Mouse (Mus musculus): ENCODE data around the gene Tspo2. TPM values are rescaled to one million over a fixed set of nuclear protein-coding genes. Genes with fewer than 3 reads are reported as not detected.

Tspo2 gene
- polyA plus RNA-seq, 1 experiment: not detected

DNA sequence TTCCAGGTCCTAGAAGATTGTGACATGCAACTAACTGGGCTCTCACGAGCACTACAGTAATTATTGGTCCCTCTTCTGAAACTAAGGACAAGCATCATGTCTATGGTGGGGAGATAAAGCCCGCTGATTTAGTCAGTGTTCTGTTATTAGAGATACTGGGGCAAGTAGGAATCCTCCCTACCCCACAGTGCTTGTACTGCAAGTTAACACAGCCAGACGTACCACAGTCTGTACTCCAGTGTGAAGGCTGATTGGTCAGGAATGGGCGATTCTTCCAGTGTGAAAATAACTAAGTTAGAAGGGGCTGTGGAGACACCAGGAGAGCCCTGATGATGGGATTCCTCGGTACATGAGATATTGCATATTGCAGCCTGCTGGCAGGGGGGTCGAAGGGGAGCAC lies 33.8 kb downstream of the Tspo2 start:
- DNase-seq (ENCODE audit: low spot score): no peak

DNA sequence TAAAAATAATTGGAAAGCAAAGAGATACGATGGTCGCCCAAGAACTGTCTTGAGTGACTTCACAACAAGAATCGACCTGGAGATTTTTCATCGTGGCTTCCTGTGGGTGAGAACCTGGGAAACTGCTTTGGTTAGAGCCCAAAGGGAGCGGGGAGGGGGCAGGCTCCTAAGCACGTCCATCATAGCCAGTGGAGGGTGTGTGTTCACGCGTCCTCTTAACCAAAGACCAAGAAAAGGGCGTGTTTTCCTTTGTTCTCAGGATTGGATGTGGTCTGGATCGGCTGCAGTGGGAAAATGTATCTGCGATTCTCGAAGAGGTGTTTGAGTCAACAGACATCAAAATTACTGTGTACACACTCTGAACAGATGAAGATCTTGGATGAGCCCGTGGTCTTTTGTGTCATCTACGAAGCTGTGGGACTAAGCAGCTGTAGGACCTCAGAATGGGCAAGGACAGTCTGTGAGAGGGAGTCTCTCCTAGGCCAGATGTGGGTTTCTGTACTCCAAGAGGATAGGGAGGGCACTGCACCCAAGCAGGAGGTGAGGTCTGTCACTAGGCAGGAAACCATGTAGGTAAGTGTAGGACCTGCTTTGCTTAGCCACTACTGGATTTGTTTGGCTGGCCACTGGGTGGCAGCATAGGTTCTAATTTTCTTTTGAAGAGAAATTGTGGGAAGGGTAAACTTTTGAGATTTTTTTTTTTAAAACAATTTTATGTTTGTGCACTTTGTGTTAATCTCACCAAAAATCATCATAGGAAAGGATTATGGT lies 34.7 kb downstream of the Tspo2 start:
- no peak for DNase-seq (ENCODE audit: low spot score)

DNA sequence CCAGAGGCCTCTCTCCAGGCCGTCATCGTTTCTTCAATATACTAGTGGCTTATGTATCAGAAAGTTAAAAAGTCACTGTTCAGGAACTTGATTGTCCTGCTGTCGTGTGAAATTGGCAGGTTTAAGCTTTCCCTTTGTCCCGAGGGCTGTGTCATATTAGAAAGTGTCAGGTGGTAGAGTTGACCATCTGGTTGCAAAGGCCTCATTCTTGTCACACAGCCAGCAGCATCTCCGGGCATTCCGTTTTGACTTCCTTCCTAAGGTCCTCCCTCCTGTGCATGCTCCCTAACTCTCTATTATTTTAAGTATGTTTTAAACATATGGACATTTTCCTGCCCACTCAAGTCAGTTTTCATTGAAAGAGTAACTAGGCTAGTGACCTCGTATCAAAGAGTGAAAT lies 35.3 kb downstream of the Tspo2 start:
- no peak for DNase-seq (ENCODE audit: low spot score)

DNA sequence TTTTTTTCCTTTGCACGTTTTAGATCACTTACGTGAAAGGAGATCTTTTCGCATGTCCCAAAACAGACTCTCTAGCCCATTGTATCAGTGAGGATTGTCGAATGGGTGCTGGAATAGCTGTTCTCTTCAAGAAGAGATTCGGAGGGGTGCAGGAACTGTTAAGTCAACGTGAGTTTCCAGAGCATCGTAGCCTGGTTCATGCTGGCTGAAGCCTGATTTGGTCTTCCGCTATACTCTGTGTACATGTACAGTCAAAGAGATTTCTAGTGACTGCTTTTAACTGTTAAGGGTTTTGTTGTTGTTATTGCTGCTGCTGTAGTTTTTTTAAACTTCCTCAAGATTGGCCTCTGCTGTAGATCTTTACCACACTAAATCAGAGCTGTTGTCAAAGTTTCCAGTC lies 40.1 kb downstream of the Tspo2 start:
- DNase-seq (ENCODE audit: low spot score): no peak

DNA sequence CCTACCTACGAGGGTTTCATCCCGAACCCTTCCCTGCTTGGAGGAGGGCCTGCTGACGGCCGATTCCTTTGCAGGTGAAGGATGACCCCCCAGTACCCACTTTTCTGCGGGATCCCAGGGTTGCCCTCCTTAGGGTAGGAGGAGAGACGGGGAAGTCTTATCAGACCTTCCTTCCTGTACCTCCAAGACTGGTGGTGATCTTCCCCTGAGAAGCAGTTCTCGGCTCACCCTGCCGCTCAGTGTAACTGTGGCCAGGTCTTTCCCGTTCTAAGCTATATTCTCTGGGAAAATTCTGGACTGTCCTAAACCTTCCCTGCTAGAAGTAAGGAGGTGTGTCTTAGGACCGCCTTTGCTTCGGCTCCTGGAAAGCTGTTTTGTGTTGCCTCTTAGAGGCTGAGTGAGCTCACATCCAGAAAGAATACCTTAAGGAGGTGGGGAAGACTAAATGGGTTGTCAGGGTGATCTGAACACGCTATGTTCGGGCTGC lies 41.0 kb downstream of the Tspo2 start:
- no peak for DNase-seq (ENCODE audit: low spot score)

DNA sequence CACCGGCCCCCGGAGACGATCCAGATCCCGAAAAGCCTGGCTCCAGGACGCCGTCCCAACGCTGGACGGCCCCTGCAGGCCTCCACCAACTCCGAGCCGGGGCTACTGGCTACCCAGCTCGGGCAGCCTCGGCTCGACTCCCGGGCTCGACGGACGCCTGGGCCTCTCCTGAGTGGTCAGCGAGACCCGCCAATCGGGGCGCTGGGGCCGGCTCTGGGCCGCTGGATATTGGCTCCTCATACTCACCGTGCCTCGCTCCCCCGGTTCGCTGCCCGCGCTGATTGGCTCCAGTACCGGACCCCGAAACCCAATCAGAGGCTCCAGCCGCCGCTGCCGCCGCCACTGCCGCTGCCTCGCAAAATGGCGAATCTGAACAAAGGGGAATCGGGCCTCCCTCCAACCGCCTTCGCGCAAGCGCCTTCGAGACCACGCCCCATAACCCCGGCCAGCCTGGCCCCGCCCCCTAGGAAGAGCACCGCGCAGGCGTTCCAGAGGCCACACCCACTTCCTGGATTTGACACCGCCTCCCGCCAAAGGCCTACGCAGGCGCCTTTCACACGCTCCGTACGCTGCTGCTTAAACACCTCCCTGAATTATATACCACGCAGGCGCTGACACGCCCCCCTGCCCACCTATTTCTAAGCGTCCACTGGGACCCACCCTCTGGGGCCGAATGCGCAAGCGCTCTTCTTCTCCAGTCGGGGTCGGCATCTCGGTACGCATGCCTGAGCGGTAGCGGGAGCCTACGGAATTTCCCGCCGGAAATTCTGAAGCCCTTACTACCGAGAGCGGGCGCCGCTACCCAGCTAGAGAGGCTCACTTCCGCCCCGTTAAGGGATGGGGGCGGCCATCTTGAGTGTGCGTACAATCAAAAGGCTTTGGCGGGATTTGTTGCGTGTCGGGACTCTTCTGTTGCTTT lies 41.7 kb downstream of the Tspo2 start, which contains the start of the genes Nfya and Oard1:
TSS of gene Nfya (minus strand) at position 527 of the 919 bp plus-strand sequence.
TSS of gene Oard1 (plus strand) at position 635 of the 919 bp plus-strand sequence.
- peak; percentile 99 for DNase-seq (ENCODE audit: low spot score)

DNA sequence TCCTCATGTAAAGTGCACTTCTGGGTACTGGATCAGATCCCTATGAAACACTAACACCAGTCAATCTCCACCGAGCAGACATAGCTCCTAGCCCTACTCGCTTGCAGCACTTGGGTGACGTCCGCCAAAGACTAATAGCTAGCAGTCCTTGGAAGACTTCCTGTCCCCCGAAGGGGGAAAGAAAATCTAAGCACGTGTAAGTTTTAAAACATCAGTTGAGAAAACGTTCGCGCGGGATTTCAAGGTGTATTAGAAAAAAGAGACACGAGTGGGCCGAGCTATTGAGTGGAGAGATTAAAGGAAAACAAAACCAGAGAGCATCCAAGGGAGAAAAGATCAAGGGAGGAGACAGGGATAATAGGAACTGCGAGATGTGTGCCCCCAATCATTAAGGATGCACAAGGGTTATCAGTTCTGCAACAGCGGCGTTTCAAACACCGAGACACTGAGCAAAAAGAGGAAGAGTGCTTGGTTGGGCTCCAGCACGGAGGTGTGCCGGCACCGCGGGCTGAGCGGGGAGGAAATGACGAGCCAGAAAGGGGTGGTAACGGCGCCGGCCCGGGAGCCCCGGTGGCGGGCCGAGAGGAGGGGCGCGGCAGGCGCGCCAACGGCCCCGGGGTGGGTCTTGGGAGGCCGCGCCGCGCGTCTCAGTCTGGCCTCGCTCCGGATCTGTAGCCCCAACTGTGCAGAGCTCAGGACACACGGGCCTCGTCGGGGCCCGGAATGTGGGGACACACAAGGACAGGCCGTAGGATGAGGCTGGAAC lies 42.6 kb downstream of the Tspo2 start:
- DNase-seq (ENCODE audit: low spot score): peak; percentile 59

DNA sequence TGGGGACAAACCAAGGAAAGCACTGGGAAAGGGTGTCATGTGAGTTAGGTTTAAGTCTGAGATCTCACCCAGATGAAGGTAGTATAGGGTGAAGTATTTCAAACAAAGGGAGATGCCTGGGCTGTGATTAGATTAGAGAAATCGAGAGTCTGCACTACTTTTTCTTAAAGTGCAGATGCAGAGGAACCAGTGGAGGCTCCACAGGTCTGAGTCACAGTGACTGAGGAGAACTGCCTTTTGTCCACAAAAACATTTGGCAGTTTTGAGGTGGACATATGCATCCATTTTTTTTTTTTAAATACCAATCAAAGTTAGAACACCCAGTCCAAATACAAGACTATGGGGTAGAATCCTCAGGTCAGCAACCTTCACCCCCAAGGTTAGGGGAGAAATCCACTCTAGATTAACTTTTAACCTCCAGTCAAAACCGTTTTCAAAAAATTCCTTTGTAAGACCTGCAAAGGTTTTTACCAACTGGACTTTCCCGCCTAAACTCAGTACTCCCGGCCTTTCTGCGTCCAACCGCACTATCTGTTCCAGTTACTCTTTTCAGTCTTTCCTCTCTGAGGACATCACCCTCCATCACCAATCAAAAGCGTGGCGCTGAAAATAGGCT lies 43.3 kb downstream of the Tspo2 start:
- DNase-seq (ENCODE audit: low spot score): no peak

DNA sequence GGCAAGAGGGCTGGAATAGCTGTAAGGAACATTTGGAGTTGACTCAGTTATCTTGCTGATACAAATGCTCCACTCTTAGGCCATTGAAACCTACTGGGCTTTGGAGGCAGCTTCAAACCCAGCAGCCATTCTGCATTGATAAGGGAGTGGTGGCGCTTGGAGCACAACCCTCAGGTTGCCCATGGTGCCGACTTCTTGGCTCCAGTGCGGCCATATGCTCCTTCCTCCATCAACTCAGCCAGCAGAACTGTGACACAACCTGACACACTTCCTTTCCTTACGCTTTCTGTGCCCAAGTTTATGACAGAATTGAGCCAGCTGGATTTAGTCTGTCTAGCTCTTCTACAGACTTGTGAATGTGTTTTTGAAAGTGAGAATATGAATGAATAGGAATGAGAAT lies 44.2 kb downstream of the Tspo2 start:
- no peak for DNase-seq (ENCODE audit: low spot score)

DNA sequence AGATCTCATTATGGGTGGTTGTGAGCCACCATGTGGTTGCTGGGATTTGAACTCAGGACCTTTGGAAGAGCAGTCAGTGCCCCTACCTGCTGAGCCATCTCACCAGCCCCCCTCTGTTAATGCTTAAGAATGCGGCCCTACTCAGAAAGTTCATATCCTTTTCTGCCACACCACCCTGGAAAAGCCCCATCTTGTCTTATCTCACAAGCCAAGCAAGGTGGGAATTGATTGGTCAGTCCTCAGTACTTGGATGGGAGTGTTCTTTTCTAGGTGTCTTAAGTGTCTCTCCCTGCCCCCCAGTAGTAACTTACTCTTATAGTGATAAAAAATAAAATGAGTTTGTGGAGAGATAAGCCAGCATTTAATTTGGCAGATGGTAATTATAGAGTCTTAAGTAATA lies 46.6 kb downstream of the Tspo2 start:
- no peak for DNase-seq (ENCODE audit: low spot score)

DNA sequence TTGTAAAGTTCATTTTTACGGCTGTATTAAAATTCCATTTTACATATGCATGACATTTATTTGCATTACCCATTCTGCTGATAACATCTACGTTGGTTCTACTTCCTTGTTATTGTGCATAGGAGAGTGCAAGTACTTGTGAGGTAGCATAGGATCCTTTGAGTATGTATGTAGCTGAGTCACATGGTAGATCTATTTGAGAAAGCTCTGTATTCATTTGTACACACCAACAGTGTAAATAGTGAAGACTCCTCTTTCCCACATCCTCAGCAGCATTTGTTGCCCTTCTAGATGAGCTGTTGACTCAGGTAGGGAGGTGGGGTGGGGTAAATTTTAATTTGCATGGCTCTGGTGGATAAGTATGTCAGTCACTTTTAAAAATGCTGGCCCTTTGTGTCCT lies 47.5 kb downstream of the Tspo2 start:
- no peak for DNase-seq (ENCODE audit: low spot score)

DNA sequence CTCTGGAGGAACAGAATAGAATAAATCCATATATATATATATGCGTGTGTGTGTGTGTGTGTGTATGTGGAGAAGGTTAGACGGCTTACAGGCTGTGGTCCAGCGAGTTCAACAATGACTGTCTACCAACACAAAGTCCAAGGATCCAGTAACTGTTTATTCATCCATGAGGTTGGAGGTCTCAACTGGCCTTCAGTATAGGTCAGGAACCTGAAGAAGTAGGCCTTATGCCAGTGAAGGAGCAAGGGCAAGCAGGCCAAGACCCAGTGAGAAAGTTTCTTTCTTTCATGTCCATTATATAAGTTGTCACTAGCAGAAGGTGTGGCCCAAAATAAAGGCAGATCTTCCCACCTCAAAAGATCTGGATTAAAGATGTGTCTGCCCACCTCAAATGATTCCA lies 48.6 kb downstream of the Tspo2 start:
- no peak for DNase-seq (ENCODE audit: low spot score)

DNA sequence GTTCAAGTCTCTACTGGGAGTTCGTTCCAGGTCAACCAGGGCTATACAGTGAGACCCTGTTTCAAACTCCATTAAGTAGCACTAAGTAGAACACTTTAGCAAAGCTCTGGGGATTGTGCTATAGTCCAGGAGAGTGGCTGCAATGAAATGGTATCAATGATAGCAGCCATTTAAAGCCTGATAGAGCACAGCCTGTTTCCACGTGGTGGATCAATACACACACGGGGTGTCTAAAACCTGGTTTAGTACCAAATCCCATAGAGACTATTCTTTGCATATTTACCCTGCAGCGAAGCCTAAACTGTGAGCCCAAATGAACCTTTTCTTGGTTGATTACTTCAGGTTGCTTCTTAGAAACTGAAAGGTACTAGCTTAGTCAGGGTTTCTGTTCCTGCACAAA lies 49.6 kb downstream of the Tspo2 start:
- DNase-seq (ENCODE audit: low spot score): no peak

Other genes with a start within 250 kb of the Tspo2 start
- gene Trem1, start 218.8 kb downstream of the Tspo2 start, polyA plus RNA-seq (2012; rRNA removed): 0.01 TPM in 1 of 2 replicates, not detected in the other
- gene Trem3, start 203.7 kb downstream of the Tspo2 start, polyA plus RNA-seq (2012; rRNA removed): not detected in 2 replicates
- 0.49 and 0.89 TPM in 2 replicates for gene Treml4, start 187.2 kb downstream of the Tspo2 start, polyA plus RNA-seq (2012; rRNA removed)
- 0.19 and 0.32 TPM in 2 replicates for gene Treml2, start 152.0 kb downstream of the Tspo2 start, polyA plus RNA-seq (2012; rRNA removed)
- 0.46 and 0.66 TPM in 2 replicates for gene B430306N03Rik, start 135.4 kb downstream of the Tspo2 start, polyA plus RNA-seq (2012; rRNA removed)
- 7.6 and 8.8 TPM in 2 replicates for gene Trem2, start 105.1 kb downstream of the Tspo2 start, polyA plus RNA-seq (2012; rRNA removed)
- 0.07 and 0.11 TPM in 2 replicates for gene Treml1, start 91.6 kb downstream of the Tspo2 start, polyA plus RNA-seq (2012; rRNA removed)
- 31.7 and 39.2 TPM in 2 replicates for gene Nfya, start 41.6 kb downstream of the Tspo2 start, polyA plus RNA-seq (2012; rRNA removed)
- 38.1 and 42.4 TPM in 2 replicates for gene Oard1, start 41.5 kb downstream of the Tspo2 start, polyA plus RNA-seq (2012; rRNA removed)
- gene Apobec2, start 18.6 kb downstream of the Tspo2 start, polyA plus RNA-seq (2012; rRNA removed): 6.8 and 7.9 TPM in 2 replicates
- gene Unc5cl, start 3.4 kb upstream of the Tspo2 start, polyA plus RNA-seq (2012; rRNA removed): 0.11 and 0.13 TPM in 2 replicates

Data from urinary bladder, adult 2 months (tissue).